Comparison of ENCODE assay signal across 20 mouse cellular contexts in the genomic region with DNA sequence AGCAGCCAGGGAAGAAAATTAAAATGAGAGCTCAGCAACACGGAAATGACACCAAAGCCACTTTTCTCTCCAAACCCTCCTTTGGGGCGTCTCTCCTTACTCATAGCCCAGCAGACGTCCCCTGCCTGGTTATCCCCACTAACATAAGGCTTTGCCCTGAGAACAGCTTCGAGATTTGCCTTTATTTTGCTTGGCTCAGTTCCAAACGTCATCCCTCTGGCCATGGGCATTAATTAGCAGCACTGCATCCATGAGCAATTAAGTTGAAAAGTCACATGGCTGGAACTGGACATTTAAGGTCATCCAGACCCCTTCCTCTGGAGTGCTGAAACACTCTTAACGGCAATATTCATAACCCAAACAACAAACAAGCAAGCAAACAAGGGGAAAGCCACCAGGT. TPM values are rescaled to one million over a fixed set of nuclear protein-coding genes. Genes with fewer than 3 reads are reported as not detected.
DNase-seq lines count a peak whose midpoint lies in the region; ATAC-seq and TF ChIP-seq lines count a peak whose summit lies in the region.
"Had no signal": no experiment of that assay in that cellular context is flagged by ENCODE, and none has a peak within 500 bp of the region (broad histone marks: within the 10 kb centered on the region; RNA-seq: fewer than 3 reads in every experiment).

No protein-coding gene starts in this region.

- H3K4me2 ChIP-seq in hindbrain, postnatal 0 days (ENCODE audit: low read depth, low read length): no peak overlapping the region
- H3K4me2 ChIP-seq in lung, embryonic 15.5 days: no peak overlapping the region
- H3K4me2 ChIP-seq: embryonic facial prominence, embryonic 12.5 days; limb, embryonic 15.5 days; midbrain, embryonic 11.5 days had no signal

- no peaks in the 10 kb centered on the region for H3K9me3 ChIP-seq in hindbrain, postnatal 0 days (ENCODE audit: low read length)
- H3K9me3 ChIP-seq in hindbrain, embryonic 10.5 days: no peaks in the 10 kb centered on the region
- no peaks in the 10 kb centered on the region for H3K9me3 ChIP-seq in lung, embryonic 15.5 days
- H3K9me3 ChIP-seq: embryonic facial prominence, embryonic 12.5 days; G1E; limb, embryonic 15.5 days had no signal

- 28% methylated on average over 6 of the region's 6 CpGs for WGBS in hindbrain, postnatal 0 days
- WGBS in hindbrain, embryonic 10.5 days: 72% methylated on average over 6 of the region's 6 CpGs
- WGBS in lung, embryonic 15.5 days: 35% methylated on average over 6 of the region's 6 CpGs
- WGBS in lung, adult 2 months: 64% methylated on average over 6 of the region's 6 CpGs

- H3K9ac ChIP-seq in hindbrain, postnatal 0 days (replicated peaks; ENCODE audit: low read length): no peak overlapping the region
- H3K9ac ChIP-seq in lung, embryonic 15.5 days: 0 out of 2 replicates have a peak overlapping the region, but pooled peaks have one; percentile 10
- H3K9ac ChIP-seq: embryonic facial prominence, embryonic 12.5 days; limb, embryonic 15.5 days had no signal

- DNase-seq in hindbrain, postnatal 0 days (ENCODE audit: low spot score): peak; percentile 52
- DNase-seq in hindbrain, embryonic 10.5 days (ENCODE audit: low spot score): no peak
- DNase-seq in lung, adult 2 months: no peak
- peak; percentile 49 for DNase-seq in Muller cell, postnatal 12 days (ENCODE audit: inconsistent ontology term)
- peak; percentile 41 for DNase-seq in brain, embryonic 14.5 days (ENCODE audit: low read depth)
- no peak for DNase-seq in right cerebral cortex, postnatal 10 days (ENCODE audit: low spot score in 2 of 2)
- DNase-seq: adrenal gland, adult 2 months; cerebellum, adult 11-12 months; cerebellum, postnatal 36 days; gastrocnemius, postnatal 36 days; heart, postnatal 14 days; layer of hippocampus, adult 9-11 months; lung, postnatal 4 days; right cerebral cortex, postnatal 14 days had no signal

- no peak overlapping the region for H3K4me3 ChIP-seq in hindbrain, postnatal 0 days (ENCODE audit: low read length)
- H3K4me3 ChIP-seq in hindbrain, embryonic 10.5 days: no peak overlapping the region
- no peak overlapping the region for H3K4me3 ChIP-seq in lung, embryonic 15.5 days
- H3K4me3 ChIP-seq in lung, adult 2 months (replicated peaks; ENCODE audit: extremely low read depth, low read depth, low read length): no peak overlapping the region
- H3K4me3 ChIP-seq: embryonic facial prominence, embryonic 12.5 days; limb, embryonic 15.5 days had no signal

- no peak overlapping the region for H3K27ac ChIP-seq in hindbrain, postnatal 0 days
- H3K27ac ChIP-seq in hindbrain, embryonic 10.5 days: no peak overlapping the region
- H3K27ac ChIP-seq in lung, embryonic 15.5 days: no peak overlapping the region
- H3K27ac ChIP-seq: embryonic facial prominence, embryonic 12.5 days; limb, embryonic 15.5 days; stomach, postnatal 0 days had no signal

- H3K27me3 ChIP-seq in hindbrain, postnatal 0 days (ENCODE audit: insufficient read depth, low read length): no peaks in the 10 kb centered on the region
- peaks cover under 1% of the 10 kb centered on the region; the same call in 1 of the 2 replicates for H3K27me3 ChIP-seq in hindbrain, embryonic 10.5 days (ENCODE audit: insufficient read depth, poor library complexity, severe bottlenecking)
- no peaks in the 10 kb centered on the region for H3K27me3 ChIP-seq in lung, embryonic 15.5 days
- H3K27me3 ChIP-seq: limb, embryonic 15.5 days had no signal

- no peak for TF ChIP-seq POLR2A in lung, adult 2 months (IDR thresholded peaks at IDR 0.05; ENCODE audit: borderline replicate concordance, extremely low read depth, low read depth, low read length)
- TF ChIP-seq POLR2A in brain, embryonic 14.5 days (IDR thresholded peaks at IDR 0.05; ENCODE audit: borderline replicate concordance, extremely low read depth, insufficient read depth, insufficient read length, poor library complexity, severe bottlenecking): no peak

- peaks cover 7% of the 10 kb centered on the region for H3K4me1 ChIP-seq in hindbrain, postnatal 0 days (ENCODE audit: insufficient read depth, low read length)
- peaks cover 20% of the 10 kb centered on the region for H3K4me1 ChIP-seq in hindbrain, embryonic 10.5 days (replicated peaks)
- H3K4me1 ChIP-seq in lung, embryonic 15.5 days: peaks cover 7% of the 10 kb centered on the region
- peaks cover 5% of the 10 kb centered on the region; the same call in 1 of the 2 replicates for H3K4me1 ChIP-seq in lung, adult 2 months (ENCODE audit: control insufficient read depth, insufficient read depth, low read length)

- no peaks in the 10 kb centered on the region for H3K36me3 ChIP-seq in hindbrain, postnatal 0 days (ENCODE audit: insufficient read depth, low read length)
- peaks cover 19% of the 10 kb centered on the region for H3K36me3 ChIP-seq in hindbrain, embryonic 10.5 days
- H3K36me3 ChIP-seq in lung, embryonic 15.5 days: no peaks in the 10 kb centered on the region
- H3K36me3 ChIP-seq: embryonic facial prominence, embryonic 12.5 days had no signal

- no peak for TF ChIP-seq CTCF in hindbrain, postnatal 0 days (IDR thresholded peaks at IDR 0.05; ENCODE audit: low read depth)
- TF ChIP-seq CTCF in lung, adult 2 months (IDR thresholded peaks at IDR 0.05; ENCODE audit: insufficient read depth, low read length): no peak
- no peak for TF ChIP-seq CTCF in brain, embryonic 14.5 days (IDR thresholded peaks at IDR 0.05; ENCODE audit: borderline replicate concordance, extremely low read depth, insufficient read depth, insufficient read length)

- no peak for ATAC-seq in hindbrain, postnatal 0 days
- ATAC-seq in lung, embryonic 15.5 days (ENCODE audit: borderline replicate concordance, extremely low read depth, low FRiP score, low TSS enrichment): no peak

RNA-seq across cellular contexts. Expression of a gene that starts 4.6 kb away (rescaled TPM):
- total RNA-seq in hindbrain, postnatal 0 days (2014; rRNA removed): 13.2 and 23.6 TPM in 2 replicates
- polyA plus RNA-seq in hindbrain, postnatal 0 days (2015; fragmentation: Nextera tagmentation; extraction: Ambion mirVana): 5.4 and 6.5 TPM in 2 replicates
- polyA plus RNA-seq in hindbrain, embryonic 10.5 days (2016; fragmentation: Nextera tagmentation; extraction: Ambion mirVana): 6.6 and 7.8 TPM in 2 replicates
- 3.2 and 3.5 TPM in 2 replicates for polyA plus RNA-seq in lung, embryonic 15.5 days (2015; fragmentation: Nextera tagmentation; extraction: Ambion mirVana)
- 7.3 and 10.8 TPM in 2 replicates for polyA plus RNA-seq in lung, adult 2 months (2012; rRNA removed)
- polyA plus RNA-seq in brain, embryonic 14.5 days (2012; rRNA removed): 15.0 and 20.6 TPM in 2 replicates

RNA-seq across cellular contexts. Expression of a gene that starts 36.2 kb away (rescaled TPM):
- total RNA-seq in hindbrain, postnatal 0 days (2014; rRNA removed): 33.3 and 35.0 TPM in 2 replicates
- 7.9 and 9.0 TPM in 2 replicates for polyA plus RNA-seq in hindbrain, postnatal 0 days (2015; fragmentation: Nextera tagmentation; extraction: Ambion mirVana)
- 6.8 and 7.4 TPM in 2 replicates for polyA plus RNA-seq in hindbrain, embryonic 10.5 days (2016; fragmentation: Nextera tagmentation; extraction: Ambion mirVana)
- 10.5 and 10.9 TPM in 2 replicates for polyA plus RNA-seq in lung, embryonic 15.5 days (2015; fragmentation: Nextera tagmentation; extraction: Ambion mirVana)
- 6.7 and 11.4 TPM in 2 replicates for polyA plus RNA-seq in lung, adult 2 months (2012; rRNA removed)
- polyA plus RNA-seq in brain, embryonic 14.5 days (2012; rRNA removed): 21.8 and 27.6 TPM in 2 replicates

Comparison
In these comparisons a context has a peak if more than half of its experiments do, and no peak if none do; other contexts are left out.
1. DNase-seq: peak in hindbrain, postnatal 0 days (single experiment), Muller cell, postnatal 12 days (single experiment) and brain, embryonic 14.5 days (single experiment); none in hindbrain, embryonic 10.5 days (single experiment), lung, adult 2 months (single experiment) and right cerebral cortex, postnatal 10 days (0 of 2).